15 mouse cellular contexts compared by ENCODE assay signal in the genomic region with DNA sequence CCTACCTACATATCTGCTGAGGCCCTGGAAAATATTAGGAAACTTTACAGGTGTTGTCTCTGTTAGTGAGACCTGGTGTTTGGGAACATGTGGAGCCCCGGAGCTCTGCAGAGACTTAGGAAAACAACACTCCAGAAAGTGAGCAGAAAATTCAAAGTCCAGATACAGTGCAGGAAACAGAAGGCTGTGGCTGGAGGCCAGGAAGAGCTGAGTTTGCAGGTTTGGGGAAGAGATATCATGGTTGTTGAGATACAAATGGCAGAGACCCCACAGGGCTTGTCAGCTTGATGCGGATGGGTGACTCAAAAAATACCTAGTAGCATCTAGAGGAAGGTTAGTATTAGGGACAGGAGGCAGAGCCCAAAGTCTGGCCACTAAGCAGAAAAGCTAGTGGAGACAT.
"Had no signal": no experiment of that assay in that cellular context is flagged by ENCODE, and none has a peak within 500 bp of the region (broad histone marks: within the 10 kb centered on the region; RNA-seq: fewer than 3 reads in every experiment).

No protein-coding gene starts in this region.

- ATAC-seq: intestine, embryonic 16.5 days; liver, embryonic 12.5 days; midbrain, embryonic 15.5 days had no signal

- DNase-seq: lung, embryonic 14.5 days; lung, postnatal 10 days; lung, postnatal 4 days; retina, postnatal 1 day; right cerebral cortex, postnatal 14 days; thymus, adult 2 months; thymus, postnatal 25 days had no signal

- H3K4me2 ChIP-seq: hindbrain, embryonic 15.5 days; limb, embryonic 15.5 days; liver, embryonic 12.5 days; lung, embryonic 14.5 days; midbrain, embryonic 15.5 days; neural tube, embryonic 13.5 days; stomach, embryonic 15.5 days had no signal

- H3K27ac ChIP-seq: hindbrain, embryonic 15.5 days; left cerebral cortex, adult 2 months; limb, embryonic 15.5 days; liver, embryonic 12.5 days; midbrain, embryonic 15.5 days; neural tube, embryonic 13.5 days; stomach, embryonic 15.5 days had no signal

- H3K4me3 ChIP-seq: hindbrain, embryonic 15.5 days; left cerebral cortex, adult 2 months; limb, embryonic 15.5 days; liver, embryonic 12.5 days; midbrain, embryonic 15.5 days; neural tube, embryonic 13.5 days; stomach, embryonic 15.5 days had no signal

- H3K36me3 ChIP-seq: hindbrain, embryonic 15.5 days; midbrain, embryonic 15.5 days; neural tube, embryonic 13.5 days had no signal

- H3K27me3 ChIP-seq: hindbrain, embryonic 15.5 days; limb, embryonic 15.5 days; midbrain, embryonic 15.5 days; neural tube, embryonic 13.5 days; stomach, embryonic 15.5 days had no signal

- H3K9ac ChIP-seq: hindbrain, embryonic 15.5 days; limb, embryonic 15.5 days; liver, embryonic 12.5 days; lung, embryonic 14.5 days; midbrain, embryonic 15.5 days; neural tube, embryonic 13.5 days; stomach, embryonic 15.5 days had no signal

- H3K9me3 ChIP-seq: hindbrain, embryonic 15.5 days; limb, embryonic 15.5 days; liver, embryonic 12.5 days; midbrain, embryonic 15.5 days; neural tube, embryonic 13.5 days; stomach, embryonic 15.5 days had no signal
